ENCODE assay signal across 22 mouse cellular contexts in the genomic region with DNA sequence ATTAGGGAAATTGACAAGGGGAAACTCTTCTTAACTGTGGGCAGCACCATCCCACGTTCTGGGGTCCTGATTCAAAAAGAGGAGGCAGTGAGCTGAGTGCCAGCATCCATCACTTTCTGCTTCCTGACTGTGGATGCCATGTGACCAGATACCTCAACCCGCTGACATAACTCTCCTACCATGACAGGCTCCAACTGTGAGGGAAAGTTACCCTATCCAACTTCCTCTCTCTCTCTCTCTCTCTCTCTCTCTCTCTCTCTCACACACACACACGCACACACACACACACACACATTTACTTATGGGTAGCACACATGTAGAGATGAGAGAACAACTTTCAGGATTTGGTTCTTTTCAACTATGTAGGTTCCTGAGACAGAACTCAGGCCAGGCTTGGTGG. TPM values are rescaled to one million over a fixed set of nuclear protein-coding genes. Genes with fewer than 3 reads are reported as not detected.
A peak's percentile ranks its signal among the peaks of the same experiment; 100 is the strongest.
DNase-seq lines count a peak whose midpoint lies in the region; ATAC-seq and TF ChIP-seq lines count a peak whose summit lies in the region.
"Had no signal": no experiment of that assay in that cellular context is flagged by ENCODE, and none has a peak within 500 bp of the region (broad histone marks: within the 10 kb centered on the region; RNA-seq: fewer than 3 reads in every experiment).

No protein-coding gene starts in this region.

- H3K4me2 ChIP-seq in liver, embryonic 13.5 days: peak overlapping the region; percentile 75; the same call in 1 of the 2 replicates
- H3K4me2 ChIP-seq in liver, postnatal 0 days (ENCODE audit: low read depth, low read length): no peak overlapping the region
- no peak overlapping the region for H3K4me2 ChIP-seq in hindbrain, embryonic 12.5 days (replicated peaks)
- no peak overlapping the region for H3K4me2 ChIP-seq in forebrain, embryonic 12.5 days

- TF ChIP-seq EP300 in liver, postnatal 0 days (IDR thresholded peaks at IDR 0.05; ENCODE audit: low read depth): no peak

- DNase-seq in liver, embryonic 13.5 days: no peak
- no peak for DNase-seq in liver
- no peak for DNase-seq in limb, embryonic 10.5 days (ENCODE audit: low spot score)
- DNase-seq in liver, postnatal 0 days: no peak
- DNase-seq in kidney, postnatal 25 days: no peak
- DNase-seq: adrenal gland, adult 2 months; adrenal gland, postnatal 25 days; cerebellum, adult 18-20 months; cerebellum, adult 9-11 months; cerebellum, postnatal 36 days; gastrocnemius, adult 2 months; gastrocnemius, postnatal 25 days; heart, adult 11 months; heart, postnatal 36 days had no signal

- WGBS in liver, embryonic 13.5 days (ENCODE audit: insufficient replicate concordance): 42% methylated on average over 3 of the region's 3 CpGs
- WGBS in limb, embryonic 10.5 days: 78% methylated on average over 3 of the region's 3 CpGs
- WGBS in liver, postnatal 0 days (ENCODE audit: insufficient replicate concordance): 48% methylated on average over 3 of the region's 3 CpGs
- 69% methylated on average over 3 of the region's 3 CpGs for WGBS in hindbrain, embryonic 12.5 days
- 79% methylated on average over 3 of the region's 3 CpGs for WGBS in forebrain, embryonic 12.5 days

- H3K4me3 ChIP-seq in liver, embryonic 13.5 days (replicated peaks): no peak overlapping the region
- H3K4me3 ChIP-seq in limb, embryonic 10.5 days: no peak overlapping the region
- H3K4me3 ChIP-seq in liver, postnatal 0 days (ENCODE audit: low read depth, low read length): no peak overlapping the region
- no peak overlapping the region for H3K4me3 ChIP-seq in hindbrain, embryonic 12.5 days
- no peak overlapping the region for H3K4me3 ChIP-seq in forebrain, embryonic 12.5 days (replicated peaks)

- ATAC-seq in liver, embryonic 13.5 days (ENCODE audit: low read depth): no peak
- no peak for ATAC-seq in liver, postnatal 0 days
- ATAC-seq in hindbrain, embryonic 12.5 days (ENCODE audit: low FRiP score): no peak
- ATAC-seq in forebrain, embryonic 12.5 days (ENCODE audit: low FRiP score): no peak
- ATAC-seq: activated CD4-positive, CD25-positive, alpha-beta regulatory T cell, adult 4 months; forebrain, embryonic 14.5 days; Patski had no signal

- H3K9me3 ChIP-seq in liver, embryonic 13.5 days (replicated peaks): no peaks in the 10 kb centered on the region
- H3K9me3 ChIP-seq in limb, embryonic 10.5 days (replicated peaks): no peaks in the 10 kb centered on the region
- H3K9me3 ChIP-seq in liver, postnatal 0 days (ENCODE audit: low read length): no peaks in the 10 kb centered on the region
- no peaks in the 10 kb centered on the region for H3K9me3 ChIP-seq in hindbrain, embryonic 12.5 days (replicated peaks)
- no peaks in the 10 kb centered on the region for H3K9me3 ChIP-seq in forebrain, embryonic 12.5 days
- H3K9me3 ChIP-seq: embryonic facial prominence, embryonic 10.5 days; heart, embryonic 13.5 days had no signal

- peak overlapping the region; percentile 74 for H3K9ac ChIP-seq in liver, embryonic 13.5 days
- no peak overlapping the region for H3K9ac ChIP-seq in liver, postnatal 0 days (replicated peaks)
- no peak overlapping the region for H3K9ac ChIP-seq in hindbrain, embryonic 12.5 days
- H3K9ac ChIP-seq in forebrain, embryonic 12.5 days: no peak overlapping the region

- no peak for TF ChIP-seq CTCF in liver, postnatal 0 days (IDR thresholded peaks at IDR 0.05; ENCODE audit: low read depth)

- H3K36me3 ChIP-seq in liver, embryonic 13.5 days: peaks cover 22% of the 10 kb centered on the region
- peaks cover 13% of the 10 kb centered on the region; the same call in 1 of the 2 replicates for H3K36me3 ChIP-seq in limb, embryonic 10.5 days
- peaks cover 12% of the 10 kb centered on the region for H3K36me3 ChIP-seq in liver, postnatal 0 days (replicated peaks; ENCODE audit: insufficient read depth, low read length)
- H3K36me3 ChIP-seq in hindbrain, embryonic 12.5 days: no peaks in the 10 kb centered on the region
- H3K36me3 ChIP-seq in forebrain, embryonic 12.5 days (replicated peaks): peaks cover 12% of the 10 kb centered on the region; the same call in 1 of the 2 replicates

- no peaks in the 10 kb centered on the region for H3K27me3 ChIP-seq in liver, embryonic 13.5 days
- H3K27me3 ChIP-seq in limb, embryonic 10.5 days (ENCODE audit: low read depth, poor library complexity, severe bottlenecking): 0 out of 2 replicates have a peak, but pooled peaks cover 5% of the 10 kb centered on the region
- H3K27me3 ChIP-seq in liver, postnatal 0 days (ENCODE audit: insufficient read depth, low read length): no peaks in the 10 kb centered on the region
- H3K27me3 ChIP-seq in hindbrain, embryonic 12.5 days: no peaks in the 10 kb centered on the region
- H3K27me3 ChIP-seq in forebrain, embryonic 12.5 days: peaks cover 3% of the 10 kb centered on the region; the same call in 1 of the 2 replicates
- H3K27me3 ChIP-seq: heart, embryonic 13.5 days; Patski had no signal

- H3K27ac ChIP-seq in liver, embryonic 13.5 days: peak overlapping the region; percentile 90
- H3K27ac ChIP-seq in limb, embryonic 10.5 days: peak overlapping the region; percentile 92; the same call in 1 of the 2 replicates
- peak overlapping the region; percentile 58; the same call in 1 of the 2 replicates for H3K27ac ChIP-seq in liver, postnatal 0 days (ENCODE audit: low read depth)
- H3K27ac ChIP-seq in hindbrain, embryonic 12.5 days: no peak overlapping the region
- no peak overlapping the region for H3K27ac ChIP-seq in forebrain, embryonic 12.5 days
- H3K27ac ChIP-seq: heart, embryonic 13.5 days had no signal

- H3K4me1 ChIP-seq in liver, embryonic 13.5 days (replicated peaks): peaks cover 58% of the 10 kb centered on the region
- peaks cover 32% of the 10 kb centered on the region for H3K4me1 ChIP-seq in limb, embryonic 10.5 days
- H3K4me1 ChIP-seq in liver, postnatal 0 days (ENCODE audit: insufficient read depth): peaks cover 37% of the 10 kb centered on the region
- peaks cover 16% of the 10 kb centered on the region for H3K4me1 ChIP-seq in hindbrain, embryonic 12.5 days
- peaks cover 30% of the 10 kb centered on the region for H3K4me1 ChIP-seq in forebrain, embryonic 12.5 days

RNA-seq across cellular contexts. Expression of a gene that starts 1.2 kb away (rescaled TPM):
- polyA plus RNA-seq in liver, embryonic 13.5 days (2015; fragmentation: Nextera tagmentation; extraction: Ambion mirVana): 78.6 and 94.8 TPM in 2 replicates
- polyA plus RNA-seq in limb, embryonic 10.5 days (2016; fragmentation: Nextera tagmentation; extraction: Ambion mirVana): 17.5 and 26.2 TPM in 2 replicates
- 30.9 and 35.6 TPM in 2 replicates for polyA plus RNA-seq in liver, postnatal 0 days (2015; fragmentation: Nextera tagmentation; extraction: Ambion mirVana)
- 30.8 and 32.7 TPM in 2 replicates for polyA plus RNA-seq in hindbrain, embryonic 12.5 days (2016; fragmentation: Nextera tagmentation; extraction: Ambion mirVana)
- 23.1 and 25.7 TPM in 2 replicates for polyA plus RNA-seq in forebrain, embryonic 12.5 days (2016; fragmentation: Nextera tagmentation; extraction: Ambion mirVana)

RNA-seq across cellular contexts. Expression of a gene that starts 10.3 kb away (rescaled TPM):
- polyA plus RNA-seq in liver, embryonic 13.5 days (2015; fragmentation: Nextera tagmentation; extraction: Ambion mirVana): 634 and 723 TPM in 2 replicates
- polyA plus RNA-seq in limb, embryonic 10.5 days (2016; fragmentation: Nextera tagmentation; extraction: Ambion mirVana): 933 and 1,138 TPM in 2 replicates
- 183 and 206 TPM in 2 replicates for polyA plus RNA-seq in liver, postnatal 0 days (2015; fragmentation: Nextera tagmentation; extraction: Ambion mirVana)
- polyA plus RNA-seq in hindbrain, embryonic 12.5 days (2016; fragmentation: Nextera tagmentation; extraction: Ambion mirVana): 542 and 547 TPM in 2 replicates
- 821 and 873 TPM in 2 replicates for polyA plus RNA-seq in forebrain, embryonic 12.5 days (2016; fragmentation: Nextera tagmentation; extraction: Ambion mirVana)

RNA-seq across cellular contexts. Expression of a gene that starts 56.3 kb away (rescaled TPM):
- not detected in 2 replicates for polyA plus RNA-seq in liver, embryonic 13.5 days (2015; fragmentation: Nextera tagmentation; extraction: Ambion mirVana)
- 0.05 and 0.08 TPM in 2 replicates for polyA plus RNA-seq in limb, embryonic 10.5 days (2016; fragmentation: Nextera tagmentation; extraction: Ambion mirVana)
- polyA plus RNA-seq in liver, postnatal 0 days (2015; fragmentation: Nextera tagmentation; extraction: Ambion mirVana): not detected in 2 replicates
- 1.9 and 2.2 TPM in 2 replicates for polyA plus RNA-seq in hindbrain, embryonic 12.5 days (2016; fragmentation: Nextera tagmentation; extraction: Ambion mirVana)
- 1.00 and 1.3 TPM in 2 replicates for polyA plus RNA-seq in forebrain, embryonic 12.5 days (2016; fragmentation: Nextera tagmentation; extraction: Ambion mirVana)
- polyA plus RNA-seq: activated CD4-positive, CD25-positive, alpha-beta regulatory T cell, adult 4 months; C2C12; Patski had no signal

Comparison
In these comparisons a context has a peak if more than half of its experiments do, and no peak if none do; other contexts are left out.
1. H3K27ac ChIP-seq: peak in liver, embryonic 13.5 days (single experiment), limb, embryonic 10.5 days (single experiment) and liver, postnatal 0 days (single experiment); none in hindbrain, embryonic 12.5 days (single experiment) and forebrain, embryonic 12.5 days (single experiment).